Mouse (Mus musculus): ENCODE data around the gene Gm10037.

DNA sequence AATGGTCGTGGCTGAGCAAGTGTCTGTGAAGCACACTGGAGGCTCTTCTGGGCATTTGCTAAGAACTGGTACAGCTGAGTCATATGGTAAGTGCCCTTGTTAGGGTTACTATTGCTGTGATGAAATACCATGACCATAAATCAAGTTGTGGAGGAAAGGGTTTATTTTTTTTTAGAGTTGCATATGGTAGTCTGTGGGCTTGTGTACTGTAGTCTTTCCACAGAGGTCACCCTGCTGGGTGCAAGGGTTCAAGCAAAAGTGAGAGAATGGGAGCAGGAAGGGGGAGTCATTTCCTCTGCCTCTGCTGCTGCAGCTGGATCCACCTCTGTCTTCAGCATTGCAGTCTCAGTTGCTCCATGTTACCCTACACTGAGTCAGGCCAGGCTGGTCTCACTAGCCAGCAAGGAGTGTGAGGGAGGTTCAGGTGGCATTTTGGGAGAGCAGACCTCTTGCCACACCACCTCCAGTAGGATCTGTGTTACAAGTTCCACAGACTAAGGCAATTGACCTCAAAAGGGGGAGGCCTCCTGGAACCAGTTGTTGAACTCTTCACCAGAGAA lies 19.2 kb upstream of the Gm10037 start:
- no peak for TF ChIP-seq CTCF (IDR thresholded peaks at IDR 0.05; ENCODE audit: low read depth)
- TF ChIP-seq EP300 (IDR thresholded peaks at IDR 0.05; ENCODE audit: low read depth), result no peak

Data from liver, postnatal 0 days (tissue).